Mouse (Mus musculus) midbrain, embryonic 11.5 days (tissue): ENCODE results near the gene Gm8279. TPM values are rescaled to one million over a fixed set of nuclear protein-coding genes. Genes with fewer than 3 reads are reported as not detected.
"Not testable (repeated sequence)": the region's sequence is repeated elsewhere in the genome, so short reads cannot be mapped to it uniquely, and the experiment has no call there.

Experiments used
- ATAC-seq: fragments of 200-750 bp; cut with Nextera tagmentation; 2 replicates; pipeline ENCODE4 v1.8.0; 2017; ENCODE audit warnings: moderate TSS enrichment, moderate library complexity; ENCODE audit not compliant: low FRiP score
- DNase-seq: peaks from one replicate; pipeline ENCODE4 v3.0.0; 2015; ENCODE audit warnings: low spot score; ENCODE audit errors: missing footprints
- H3K27ac ChIP-seq: fragments of 300-500 bp; sonication (generic); 2 replicates; pipeline ENCODE4 v1.5.1; 2014; ENCODE audit warnings: low read depth, low read length
- H3K27me3 ChIP-seq: fragments of 300-500 bp; sonication (generic); 2 replicates; pipeline ENCODE4 v1.6.1; 2014; ENCODE audit warnings: mild to moderate bottlenecking, low read length, moderate library complexity, mixed read lengths; ENCODE audit not compliant: control insufficient read depth, insufficient read depth
- H3K36me3 ChIP-seq: fragments of 300-500 bp; sonication (generic); 2 replicates; pipeline ENCODE4 v1.6.1; 2014; ENCODE audit warnings: mild to moderate bottlenecking, low read length, moderate library complexity, mixed read lengths; ENCODE audit not compliant: control insufficient read depth, insufficient read depth
- H3K4me1 ChIP-seq: fragments of 300-500 bp; sonication (generic); 2 replicates; pipeline ENCODE4 v1.6.1; 2014; ENCODE audit warnings: low read length; ENCODE audit not compliant: control insufficient read depth, insufficient read depth
- H3K4me2 ChIP-seq: fragments of 300-500 bp; sonication (generic); 2 replicates; pipeline ENCODE4 v1.6.1; 2014; ENCODE audit warnings: mild to moderate bottlenecking, moderate library complexity
- H3K4me3 ChIP-seq: fragments of 300-500 bp; sonication (generic); 2 replicates; pipeline ENCODE4 v1.5.1; 2014; ENCODE audit warnings: low read depth, low read length
- H3K9ac ChIP-seq: fragments of 300-500 bp; sonication (generic); 2 replicates; pipeline ENCODE4 v1.6.1; 2014; ENCODE audit warnings: low read length
- H3K9me3 ChIP-seq: fragments of 300-500 bp; sonication (generic); 2 replicates; pipeline ENCODE4 v1.6.1; 2016; ENCODE audit warnings: low read length; ENCODE audit not compliant: control insufficient read depth
- WGBS: fragments of 180-500 bp; shearing (Covaris S2); extraction: QIAGEN DNeasy Blood & Tissue Kit; methylation state at CpG from one replicate; pipeline ENCODE4 v1.1.7; 2014; 5-methylcytosine and 5-hydroxymethylcytosine counted together
- polyA plus RNA-seq: library from polyadenylated mRNA; unstranded; fragments of >200 nt; fragmentation: Nextera tagmentation; extraction: Ambion mirVana; gene quantifications from 2 replicates; pipeline ENCODE4 v1.2.1, GENCODE M21; 2014

The Gm8279 gene
- polyA plus RNA-seq = not detected in 2 replicates

DNA sequence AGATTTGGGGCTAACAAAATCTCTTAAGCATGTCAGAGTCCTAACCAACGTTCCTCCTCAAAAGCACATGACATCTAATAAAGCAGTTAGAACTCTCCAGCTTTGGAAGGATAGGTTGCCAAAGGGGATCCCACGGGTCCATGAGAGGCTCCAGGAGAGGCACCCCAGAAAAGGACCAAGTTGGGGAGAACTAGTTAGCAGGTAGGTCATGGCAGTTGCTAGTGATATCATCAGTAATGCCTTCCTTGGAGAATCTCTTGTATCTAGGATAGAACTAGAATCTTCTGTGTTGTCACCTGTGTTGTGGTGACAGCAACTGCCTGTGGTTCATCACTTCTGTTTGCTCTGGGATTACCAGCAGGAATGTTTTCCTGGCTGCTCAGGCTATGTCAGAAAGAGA lies at the start of gene Gm8279:
Gm8279 (plus strand) TSS at position 301 of the 400 bp plus-strand sequence.
- H3K27me3 ChIP-seq, ATAC-seq, H3K36me3 ChIP-seq, H3K9me3 ChIP-seq, H3K9ac ChIP-seq, H3K4me1 ChIP-seq, H3K4me2 ChIP-seq, H3K27ac ChIP-seq, H3K4me3 ChIP-seq, DNase-seq: not testable (repeated sequence)
- 100% methylated on average over 1 of the region's 2 CpGs for WGBS

DNA sequence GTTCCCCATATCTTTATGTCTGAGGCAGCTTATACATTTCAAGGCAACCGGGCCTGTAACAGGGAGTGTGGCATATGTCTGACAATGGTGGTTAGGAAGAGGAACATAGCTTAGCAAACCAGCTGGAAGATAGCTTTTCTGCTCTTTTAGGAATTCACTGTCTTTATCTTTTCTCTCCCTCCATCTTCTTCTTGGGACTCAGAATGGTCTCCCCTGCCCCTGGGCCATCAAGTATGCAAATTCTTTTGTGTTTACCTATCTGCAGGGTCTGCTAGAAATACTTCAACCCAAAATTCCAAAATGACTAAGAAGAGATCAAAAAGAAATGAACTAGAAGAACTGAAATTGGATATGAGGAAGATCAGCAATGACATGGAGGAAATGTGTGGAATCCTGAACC lies 32.9 kb downstream of the Gm8279 start, which contains the start of gene Gm3317:
Gm3317 (plus strand) TSS at position 301 of the 400 bp plus-strand sequence.
- H3K36me3 ChIP-seq, H3K27me3 ChIP-seq, H3K9me3 ChIP-seq, H3K4me1 ChIP-seq, H3K9ac ChIP-seq, DNase-seq, H3K4me2 ChIP-seq, ATAC-seq, H3K27ac ChIP-seq, H3K4me3 ChIP-seq: not testable (repeated sequence)
- no CpG with 5 or more reads among the region's 1 CpGs for WGBS

- not testable (repeated sequence) for H3K27ac ChIP-seq, H3K9ac ChIP-seq, H3K36me3 ChIP-seq, DNase-seq, H3K4me1 ChIP-seq, H3K4me3 ChIP-seq, H3K4me2 ChIP-seq, H3K27me3 ChIP-seq, ATAC-seq, H3K9me3 ChIP-seq
- WGBS = no CpG with 5 or more reads among the region's 3 CpGs
Observed at GRCm38 (mm10) chr14:5185493-5185892, 54.2 kb downstream of the Gm8279 start, which contains the start of gene Gm8271. TSS of gene Gm8271 (plus strand) at chr14:5185793.

Other genes starting within 250 kb of the Gm8279 start
- not detected in 2 replicates for gene Gm3278, start 239.1 kb upstream of the Gm8279 start, polyA plus RNA-seq
- not detected in 2 replicates for gene Gm8297, start 147.6 kb upstream of the Gm8279 start, polyA plus RNA-seq
- gene Gm3298, start 115.6 kb upstream of the Gm8279 start, polyA plus RNA-seq = not detected in 2 replicates
- gene 4930555G01Rik, start 80.9 kb upstream of the Gm8279 start, polyA plus RNA-seq = not detected in 2 replicates
- 2.3 and 2.5 TPM in 2 replicates for gene Gm8281, start 60.5 kb upstream of the Gm8279 start, polyA plus RNA-seq
- not detected in 2 replicates for gene Gm3317, start 33.0 kb downstream of the Gm8279 start, polyA plus RNA-seq
- gene Gm8271, start 54.3 kb downstream of the Gm8279 start, polyA plus RNA-seq = not detected in 2 replicates
- not detected in 2 replicates for gene Gm3526, start 129.1 kb downstream of the Gm8279 start, polyA plus RNA-seq
- gene Gm3542, start 203.4 kb downstream of the Gm8279 start, polyA plus RNA-seq = not detected in 2 replicates